Mouse (Mus musculus): ENCODE data around the gene Kbtbd2. TPM values are rescaled to one million over a fixed set of nuclear protein-coding genes. Genes with fewer than 3 reads are reported as not detected.

Kbtbd2 gene
- total and polyA plus RNA-seq, 3 experiments = 13.2 to 50.7 (median 26.0) TPM

DNA sequence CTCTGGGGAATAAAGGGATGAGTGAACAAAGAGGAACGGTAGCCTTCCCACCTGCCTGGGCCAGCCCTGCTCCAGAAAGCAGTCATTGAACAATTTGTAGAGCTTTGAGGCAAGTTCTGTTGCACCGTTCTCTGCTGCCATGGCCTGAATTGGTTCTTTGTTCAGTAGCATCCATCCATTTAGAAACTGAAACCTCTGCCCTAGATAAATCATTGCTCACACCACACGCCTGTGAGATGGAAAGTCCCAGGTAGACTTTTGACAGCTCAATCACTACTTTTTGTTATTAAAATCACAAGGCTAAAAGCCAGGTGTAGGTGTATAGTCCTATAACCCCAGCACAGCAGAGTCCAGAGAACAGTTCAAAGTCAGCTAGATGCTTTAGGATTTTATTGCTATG lies 32.3 kb downstream of the Kbtbd2 start:
- no peak overlapping the region for H3K27ac ChIP-seq (ENCODE audit: control insufficient read depth, low read depth, low read length)
- DNase-seq (ENCODE audit: low read depth, low spot score) = no peak

DNA sequence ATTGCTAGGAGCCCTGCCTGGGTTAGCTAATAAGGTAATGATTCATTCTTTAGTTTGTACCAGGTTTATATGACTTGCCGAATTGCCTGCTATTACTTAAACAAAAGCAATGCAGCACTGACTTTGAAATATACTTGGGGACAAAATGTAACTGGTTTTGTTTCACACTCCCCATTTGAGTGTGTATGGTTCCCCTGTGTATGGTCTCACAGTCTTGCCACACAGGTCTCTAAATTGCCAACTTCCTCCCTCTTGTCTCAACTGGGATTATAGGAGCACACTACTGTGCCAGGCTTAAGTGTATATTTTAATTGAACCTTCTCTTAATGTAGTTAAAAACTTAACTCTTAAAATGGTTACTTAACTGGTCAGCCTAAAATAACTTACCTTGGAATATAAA lies 38.3 kb downstream of the Kbtbd2 start:
- Histone ChIP-seq H3K27ac (ENCODE audit: control insufficient read depth, low read depth, low read length) (no peak overlapping the region), H3K4me3 (ENCODE audit: control insufficient read depth in 1 of 2, insufficient read depth in 1 of 2, low read depth in 2 of 2, low read length in 2 of 2) (no peak overlapping the region), H3K79me2 (ENCODE audit: control insufficient read depth, insufficient read depth, low read length, poor library complexity) (no peaks in the 10 kb centered on the region), H3K4me1 (ENCODE audit: control insufficient read depth in 1 of 2, insufficient read depth in 2 of 2, low read length in 2 of 2) (no peaks in the 10 kb centered on the region), H3K27me3 (ENCODE audit: control insufficient read depth in 1 of 2, insufficient read depth in 2 of 2, low read length in 2 of 2) (no peaks in the 10 kb centered on the region), H3K9ac (ENCODE audit: control insufficient read depth, low read depth, low read length, poor library complexity, severe bottlenecking) (no peak overlapping the region), H3K9me3 (replicated peaks; ENCODE audit: insufficient read depth, low read length) (no peaks in the 10 kb centered on the region), H3K36me3 (ENCODE audit: control insufficient read depth in 1 of 2, insufficient read depth in 2 of 2, low read length in 2 of 2) (peaks cover 0 to 11% of the 10 kb centered on the region in 2 experiments; a peak in 2 of 4 replicates)
- no peak for DNase-seq (ENCODE audit: low read depth, low spot score)
- TF ChIP-seq KAT2A (conservative IDR thresholded peaks at IDR 0.05; ENCODE audit: low read depth, low read length) = no peak
- TF ChIP-seq MXI1 (IDR thresholded peaks at IDR 0.05; ENCODE audit: low read depth, low read length) = no peak
- no peak for TF ChIP-seq HCFC1 (IDR thresholded peaks at IDR 0.05; ENCODE audit: low read depth, low read length)
- TF ChIP-seq MAX (IDR thresholded peaks at IDR 0.05; ENCODE audit: low read length) = no peak
- TF ChIP-seq ZC3H11A (IDR thresholded peaks at IDR 0.05; ENCODE audit: low read depth, low read length) = no peak
- no peak for TF ChIP-seq TAL1 (IDR thresholded peaks at IDR 0.05; ENCODE audit: low read length)

More for the DNA sequence above, 32.3 kb downstream of the Kbtbd2 start:
- H3K36me3 ChIP-seq (ENCODE audit: control insufficient read depth in 1 of 2, insufficient read depth in 2 of 2, low read length in 2 of 2) = no peaks in the 10 kb centered on the region
- H3K4me3 ChIP-seq (ENCODE audit: control insufficient read depth in 1 of 2, insufficient read depth in 1 of 2, low read depth in 2 of 2, low read length in 2 of 2) = no peak overlapping the region
- H3K27me3 ChIP-seq (ENCODE audit: control insufficient read depth in 1 of 2, insufficient read depth in 2 of 2, low read length in 2 of 2) = no peaks in the 10 kb centered on the region
- H3K79me2 ChIP-seq (ENCODE audit: control insufficient read depth, insufficient read depth, low read length, poor library complexity) = no peaks in the 10 kb centered on the region
- H3K9ac ChIP-seq (ENCODE audit: control insufficient read depth, low read depth, low read length, poor library complexity, severe bottlenecking) = no peak overlapping the region
- no peaks in the 10 kb centered on the region for H3K9me3 ChIP-seq (replicated peaks; ENCODE audit: insufficient read depth, low read length)
- no peaks in the 10 kb centered on the region for H3K4me1 ChIP-seq (ENCODE audit: control insufficient read depth in 1 of 2, insufficient read depth in 2 of 2, low read length in 2 of 2)
- TF ChIP-seq NRF1 (IDR thresholded peaks at IDR 0.05; ENCODE audit: insufficient read depth, low read depth, low read length, poor library complexity, severe bottlenecking) (no peak), MYB (IDR thresholded peaks at IDR 0.05; ENCODE audit: low read depth, low read length) (no peak), CHD1 (IDR thresholded peaks at IDR 0.05; ENCODE audit: low read depth, low read length) (no peak), ZNF384 (IDR thresholded peaks at IDR 0.05; ENCODE audit: low read depth, low read length) (no peak), NELFE (IDR thresholded peaks at IDR 0.05; ENCODE audit: low read depth, low read length) (no peak), RAD21 (IDR thresholded peaks at IDR 0.05; ENCODE audit: low read depth, low read length) (no peak), POLR2AphosphoS2 (IDR thresholded peaks at IDR 0.05; ENCODE audit: low read length) (no peak), USF1 (IDR thresholded peaks at IDR 0.05; ENCODE audit: low read depth, low read length) (no peak), BHLHE40 (IDR thresholded peaks at IDR 0.05; ENCODE audit: borderline replicate concordance, low read depth, low read length) (no peak), ZC3H11A (IDR thresholded peaks at IDR 0.05; ENCODE audit: low read depth, low read length) (no peak), EP300 (IDR thresholded peaks at IDR 0.05; ENCODE audit: low read depth in 1 of 2, low read length in 2 of 2) (no peak), JUND (IDR thresholded peaks at IDR 0.05; ENCODE audit: low read depth, low read length) (no peak), MYC (IDR thresholded peaks at IDR 0.05; ENCODE audit: low read depth, low read length) (no peak), ZMIZ1 (IDR thresholded peaks at IDR 0.05; ENCODE audit: low read depth, low read length) (no peak)

All from MEL (cell line).